Mouse (Mus musculus) heart, embryonic 15.5 days (tissue): ENCODE measurements around the gene Smc3. TPM values are rescaled to one million over a fixed set of nuclear protein-coding genes. Genes with fewer than 3 reads are reported as not detected.
"Not testable (repeated sequence)": the region's sequence is repeated elsewhere in the genome, so short reads cannot be mapped to it uniquely, and the experiment has no call there.

ENCODE experiments used
- ATAC-seq: fragments of 200-750 bp; cut with Nextera tagmentation; replicated peaks from 2 replicates; pipeline ENCODE4 v1.8.0; 2017; ENCODE audit warnings: low read depth, moderate TSS enrichment; ENCODE audit not compliant: insufficient number of reproducible peaks, insufficient read depth, low FRiP score
- H3K27ac ChIP-seq: fragments of 300-500 bp; sonication (generic); 2 replicates; pipeline ENCODE4 v1.5.1; 2015; ENCODE audit warnings: mild to moderate bottlenecking, inconsistent platforms
- H3K27me3 ChIP-seq: fragments of 300-500 bp; sonication (generic); 2 replicates; pipeline ENCODE4 v1.6.1; 2015; ENCODE audit warnings: inconsistent platforms
- H3K36me3 ChIP-seq: fragments of 300-500 bp; sonication (generic); 2 replicates; pipeline ENCODE4 v1.6.1; 2015; ENCODE audit warnings: mild to moderate bottlenecking, inconsistent platforms
- H3K4me1 ChIP-seq: fragments of 300-500 bp; sonication (generic); replicated peaks from 2 replicates; pipeline ENCODE4 v1.6.1; 2015; ENCODE audit warnings: inconsistent platforms
- H3K4me2 ChIP-seq: fragments of 300-500 bp; sonication (generic); 2 replicates; pipeline ENCODE4 v1.6.1; 2015; ENCODE audit warnings: inconsistent platforms, mild to moderate bottlenecking, moderate library complexity
- H3K4me3 ChIP-seq: fragments of 300-500 bp; sonication (generic); 2 replicates; pipeline ENCODE4 v1.5.1; 2015; ENCODE audit warnings: mild to moderate bottlenecking, inconsistent platforms
- H3K9ac ChIP-seq: fragments of 300-500 bp; sonication (generic); 2 replicates; pipeline ENCODE4 v1.6.1; 2015; ENCODE audit warnings: mild to moderate bottlenecking, inconsistent platforms
- H3K9me3 ChIP-seq: fragments of 300-500 bp; sonication (generic); replicated peaks from 2 replicates; pipeline ENCODE4 v1.6.1; 2016; ENCODE audit warnings: inconsistent platforms
- WGBS: fragments of 180-500 bp; shearing (Covaris S2); methylation state at CpG from one replicate; pipeline ENCODE4 v1.1.7; 2015; ENCODE audit warnings: mixed read lengths; 5-methylcytosine and 5-hydroxymethylcytosine counted together
- polyA plus RNA-seq: library from polyadenylated mRNA; unstranded; fragments of >200 nt; fragmentation: Nextera tagmentation; extraction: Ambion mirVana; gene quantifications from 2 replicates; pipeline ENCODE4 v1.2.1, GENCODE M21; 2015

Gene Smc3
- polyA plus RNA-seq, 1 experiment from 2014 or later: 37.9 TPM

DNA sequence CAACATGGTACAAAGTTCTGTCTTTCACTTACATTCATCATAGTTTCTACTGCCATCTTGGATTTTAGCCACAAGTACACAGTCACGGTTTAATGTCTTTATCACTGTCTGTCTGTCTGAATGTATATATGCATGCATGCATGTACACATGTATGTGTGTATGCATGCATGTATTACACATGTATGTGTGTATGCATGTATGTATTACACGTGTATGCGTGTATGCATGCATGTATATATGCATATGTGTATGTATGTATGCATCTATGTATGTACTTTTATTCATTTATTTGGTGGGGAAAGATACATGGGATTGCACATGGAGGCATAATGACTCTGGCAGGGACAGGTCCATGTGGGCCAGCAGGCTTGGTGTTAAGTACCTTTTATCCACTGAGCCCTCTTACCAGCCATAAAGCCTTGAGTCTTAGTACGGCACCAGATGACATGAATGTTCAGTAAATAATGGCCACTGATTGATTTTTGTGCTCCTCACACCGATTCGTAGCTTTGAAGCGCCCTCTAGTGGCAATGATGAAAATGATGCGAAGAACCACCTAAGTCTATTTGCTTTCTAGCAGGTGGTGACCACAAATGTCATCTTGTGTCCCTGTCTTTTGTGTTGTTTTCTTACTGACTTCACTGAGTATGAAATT lies 21.5 kb upstream of the Smc3 start:
- ATAC-seq: no peak
- H3K4me3 ChIP-seq: no peak overlapping the region
- 9% methylated on average over 8 of the region's 8 CpGs for WGBS
- H3K9me3 ChIP-seq: no peaks in the 10 kb centered on the region
- H3K9ac ChIP-seq: no peak overlapping the region
- H3K27ac ChIP-seq: no peak overlapping the region
- no peaks in the 10 kb centered on the region for H3K36me3 ChIP-seq
- H3K4me1 ChIP-seq: peaks cover 26% of the 10 kb centered on the region
- H3K4me2 ChIP-seq: no peak overlapping the region
- no peaks in the 10 kb centered on the region for H3K27me3 ChIP-seq

GRCm38 (mm10) chr19:53580271-53580670 lies 19.9 kb upstream of the Smc3 start:
- peaks cover 22% of the 10 kb centered on the region for H3K4me1 ChIP-seq
- not testable (repeated sequence) for ATAC-seq
- 87% methylated on average over 8 of the region's 8 CpGs for WGBS

GRCm38 (mm10) chr19:53587686-53588085 lies 12.5 kb upstream of the Smc3 start:
- 81% methylated on average over 3 of the region's 3 CpGs for WGBS
- not testable (repeated sequence) for H3K4me2 ChIP-seq, H3K4me3 ChIP-seq, ATAC-seq, H3K27me3 ChIP-seq, H3K9ac ChIP-seq, H3K27ac ChIP-seq, H3K36me3 ChIP-seq, H3K4me1 ChIP-seq
- H3K9me3 ChIP-seq: peaks cover 11% of the 10 kb centered on the region; the same call in 1 of the 2 replicates

More at GRCm38 (mm10) chr19:53580271-53580670, 19.9 kb upstream of the Smc3 start:
- H3K9ac ChIP-seq, H3K4me3 ChIP-seq, H3K4me2 ChIP-seq, H3K36me3 ChIP-seq, H3K27ac ChIP-seq, H3K27me3 ChIP-seq: not testable (repeated sequence)
- H3K9me3 ChIP-seq: peaks cover 11% of the 10 kb centered on the region; the same call in 1 of the 2 replicates

DNA sequence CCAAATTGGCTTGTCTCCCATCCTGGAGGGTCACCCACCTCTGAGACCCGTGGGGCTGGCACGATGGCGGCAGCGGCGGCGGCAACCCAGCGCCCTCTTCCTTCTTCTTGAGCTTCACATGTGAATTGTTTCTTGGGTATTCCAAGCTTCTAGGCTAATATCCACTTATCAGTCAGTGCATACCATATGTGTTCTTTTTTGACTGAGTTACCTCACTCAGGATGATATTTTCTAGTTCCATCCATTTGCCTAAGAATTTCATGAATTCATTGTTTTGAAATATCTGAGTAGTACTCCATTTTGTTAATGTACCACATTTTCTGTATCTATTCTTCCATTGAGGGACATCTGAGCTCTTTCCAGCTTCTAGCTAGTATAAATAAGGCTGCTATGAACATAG lies 11.2 kb upstream of the Smc3 start, which contains the start of gene Nutf2-ps1:
Gene Nutf2-ps1 (minus strand): TSS at position 101 of the 400 bp plus-strand sequence.
- ATAC-seq, H3K27me3 ChIP-seq, H3K36me3 ChIP-seq, H3K4me2 ChIP-seq, H3K9ac ChIP-seq, H3K27ac ChIP-seq, H3K4me3 ChIP-seq, H3K4me1 ChIP-seq: not testable (repeated sequence)
- WGBS: 94% methylated on average over 7 of the region's 7 CpGs
- H3K9me3 ChIP-seq: peaks cover 11% of the 10 kb centered on the region; the same call in 1 of the 2 replicates

GRCm38 (mm10) chr19:53596723-53597474 lies 3.3 kb upstream of the Smc3 start:
- Histone ChIP-seq H3K4me2 (no peak overlapping the region), H3K9me3 (no peaks in the 10 kb centered on the region), H3K4me3 (no peak overlapping the region), H3K9ac (no peak overlapping the region), H3K4me1 (peaks cover 6% of the 10 kb centered on the region), H3K27me3 (no peaks in the 10 kb centered on the region), H3K36me3 (no peaks in the 10 kb centered on the region), H3K27ac (no peak overlapping the region)
- ATAC-seq: no peak
- 67% methylated on average over 7 of the region's 7 CpGs for WGBS

DNA sequence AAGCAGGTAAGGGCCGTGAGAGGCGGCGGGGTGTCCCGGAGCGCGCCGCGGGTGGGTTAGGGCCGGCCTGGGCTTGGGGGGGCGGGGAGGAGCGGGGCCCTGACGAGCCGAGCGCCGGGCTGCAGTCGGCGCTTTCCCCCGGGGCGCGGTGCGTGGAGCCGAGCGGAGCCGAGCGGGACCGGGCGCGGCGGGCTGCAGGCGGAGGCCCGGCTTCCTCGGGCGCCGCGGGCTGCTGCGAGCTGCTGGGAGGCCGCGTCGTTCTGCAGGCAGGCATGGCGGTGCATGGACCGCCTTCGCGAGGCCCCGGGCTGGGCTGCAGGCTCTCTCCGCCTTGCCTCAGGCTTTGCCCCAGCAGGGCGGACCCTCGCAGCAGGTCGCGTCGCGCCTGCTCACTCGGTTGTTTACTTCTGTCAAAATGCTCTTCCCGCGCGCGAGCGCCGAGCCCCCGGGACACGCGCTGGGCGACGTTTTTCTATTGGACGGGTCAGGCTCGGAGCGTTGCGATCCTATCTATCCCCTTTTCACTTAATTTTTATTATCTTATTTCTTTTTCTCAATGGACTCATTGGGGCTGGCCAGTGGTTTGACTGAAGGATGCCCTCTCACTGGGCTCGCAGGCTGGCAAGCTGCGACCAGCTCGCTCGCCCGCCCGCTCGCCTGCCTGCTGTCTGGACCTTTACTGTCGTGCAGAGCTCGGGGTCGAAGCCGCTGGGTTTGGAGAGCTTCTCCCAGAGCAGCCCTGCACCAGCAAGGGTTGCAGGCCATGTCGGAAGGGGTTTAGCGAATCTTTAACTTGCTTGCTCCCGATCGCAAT lies 558 bp downstream of the Smc3 start:
- no peaks in the 10 kb centered on the region for H3K9me3 ChIP-seq
- peaks cover 10% of the 10 kb centered on the region; the same call in 1 of the 2 replicates for H3K36me3 ChIP-seq
- no peaks in the 10 kb centered on the region for H3K27me3 ChIP-seq
- H3K27ac ChIP-seq: peak overlapping the region; percentile 92
- H3K4me1 ChIP-seq: peaks cover 18% of the 10 kb centered on the region
- peak overlapping the region; percentile 92 for H3K9ac ChIP-seq
- under 1% methylated on average over 80 of the region's 82 CpGs for WGBS
- H3K4me3 ChIP-seq: peak overlapping the region; percentile 84
- ATAC-seq: peak; percentile 72
- H3K4me2 ChIP-seq: peak overlapping the region; percentile 88

GRCm38 (mm10) chr19:53601363-53601655 lies 1.1 kb downstream of the Smc3 start:
- Histone ChIP-seq H3K4me3 (peak overlapping the region; percentile 84), H3K4me1 (peaks cover 18% of the 10 kb centered on the region), H3K9ac (peak overlapping the region; percentile 92), H3K27me3 (no peaks in the 10 kb centered on the region), H3K27ac (peak overlapping the region; percentile 92; the same call in 1 of the 2 replicates), H3K4me2 (peak overlapping the region; percentile 88), H3K36me3 (peaks cover 12% of the 10 kb centered on the region), H3K9me3 (no peaks in the 10 kb centered on the region)
- 5% methylated on average over 11 of the region's 11 CpGs for WGBS
- no peak for ATAC-seq

- Histone ChIP-seq H3K36me3 (peaks cover 15% of the 10 kb centered on the region), H3K4me2 (no peak overlapping the region), H3K27ac (no peak overlapping the region; the same call in 1 of the 2 replicates), H3K9ac (no peak overlapping the region), H3K27me3 (no peaks in the 10 kb centered on the region), H3K4me3 (no peak overlapping the region), H3K4me1 (peaks cover 5% of the 10 kb centered on the region), H3K9me3 (no peaks in the 10 kb centered on the region)
- no peak for ATAC-seq
- 59% methylated on average over 6 of the region's 6 CpGs for WGBS
Observed at GRCm38 (mm10) chr19:53608921-53609320, 8.7 kb downstream of the Smc3 start.

DNA sequence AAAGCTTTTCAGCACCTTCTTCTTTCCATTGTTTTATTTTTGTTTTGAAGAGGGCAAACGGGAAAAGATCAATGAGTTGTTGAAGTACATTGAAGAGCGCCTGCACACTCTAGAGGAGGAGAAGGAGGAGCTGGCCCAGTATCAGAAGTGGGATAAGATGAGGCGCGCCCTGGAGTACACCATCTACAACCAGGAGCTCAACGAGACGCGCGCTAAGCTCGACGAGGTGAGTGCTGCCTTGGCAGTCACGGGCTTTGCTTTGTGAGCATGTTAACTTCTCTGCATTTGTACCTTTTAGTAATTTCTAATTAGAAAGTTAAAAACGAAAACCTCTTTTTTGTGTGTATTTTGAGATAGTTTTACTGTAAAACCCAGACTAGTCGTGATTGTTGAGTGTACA lies 21.5 kb downstream of the Smc3 start:
- Histone ChIP-seq H3K4me2 (no peak overlapping the region), H3K4me3 (no peak overlapping the region), H3K4me1 (no peaks in the 10 kb centered on the region), H3K27ac (no peak overlapping the region), H3K9me3 (no peaks in the 10 kb centered on the region), H3K36me3 (peaks cover 75% of the 10 kb centered on the region), H3K9ac (no peak overlapping the region), H3K27me3 (no peaks in the 10 kb centered on the region)
- ATAC-seq: no peak
- WGBS: 81% methylated on average over 13 of the region's 13 CpGs

GRCm38 (mm10) chr19:53638041-53638440 lies 37.8 kb downstream of the Smc3 start:
- Histone ChIP-seq H3K9me3 (no peaks in the 10 kb centered on the region), H3K27ac (no peak overlapping the region), H3K4me1 (no peaks in the 10 kb centered on the region), H3K27me3 (no peaks in the 10 kb centered on the region), H3K4me2 (no peak overlapping the region), H3K36me3 (peaks cover 78% of the 10 kb centered on the region), H3K9ac (no peak overlapping the region), H3K4me3 (no peak overlapping the region)
- 87% methylated on average over 2 of the region's 2 CpGs for WGBS
- no peak for ATAC-seq

DNA sequence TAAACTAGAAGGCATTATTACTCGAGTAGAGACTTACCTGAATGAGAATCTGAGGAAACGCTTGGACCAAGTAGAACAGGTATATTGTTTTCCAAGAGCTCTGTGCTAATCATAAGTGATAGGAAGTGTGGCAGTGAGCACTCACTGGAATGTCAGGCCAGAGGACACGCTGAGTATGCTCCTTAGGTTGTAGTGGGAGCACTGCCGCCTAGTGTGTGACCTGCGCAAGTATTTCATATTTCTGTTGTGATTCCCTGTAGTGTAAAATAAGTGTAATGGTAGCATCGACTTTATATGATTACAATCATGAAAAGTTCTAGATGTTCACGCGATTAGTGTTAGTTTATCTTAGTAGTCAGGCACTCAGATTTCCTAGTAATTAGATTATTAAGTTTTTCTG lies 38.5 kb downstream of the Smc3 start:
- Histone ChIP-seq H3K36me3 (peaks cover 78% of the 10 kb centered on the region), H3K4me1 (no peaks in the 10 kb centered on the region), H3K4me2 (no peak overlapping the region), H3K4me3 (no peak overlapping the region), H3K27ac (no peak overlapping the region), H3K27me3 (no peaks in the 10 kb centered on the region), H3K9me3 (no peaks in the 10 kb centered on the region), H3K9ac (no peak overlapping the region)
- no peak; the same call in 1 of the 2 replicates for ATAC-seq
- WGBS: 82% methylated on average over 8 of the region's 8 CpGs
